Mouse (Mus musculus) adrenal gland, adult 8-10 months (tissue): ENCODE results near the gene Olfr1396. TPM values are rescaled to one million over a fixed set of nuclear protein-coding genes. Genes with fewer than 3 reads are reported as not detected.
"Not testable (repeated sequence)": the region's sequence is repeated elsewhere in the genome, so short reads cannot be mapped to it uniquely, and the experiment has no call there.

Source experiments
- DNase-seq: peaks from one replicate; pipeline ENCODE4 v3.0.0; 2022
- total RNA-seq, 4 experiments: library from RNA; stranded (reverse); gene quantifications; 2 replicates each; pipeline ENCODE4 v1.2.4; 2022

Olfr1396 gene
- total RNA-seq, 4 experiments from 2014 or later = 1.8 to 5.0 (median 3.1) TPM

DNA sequence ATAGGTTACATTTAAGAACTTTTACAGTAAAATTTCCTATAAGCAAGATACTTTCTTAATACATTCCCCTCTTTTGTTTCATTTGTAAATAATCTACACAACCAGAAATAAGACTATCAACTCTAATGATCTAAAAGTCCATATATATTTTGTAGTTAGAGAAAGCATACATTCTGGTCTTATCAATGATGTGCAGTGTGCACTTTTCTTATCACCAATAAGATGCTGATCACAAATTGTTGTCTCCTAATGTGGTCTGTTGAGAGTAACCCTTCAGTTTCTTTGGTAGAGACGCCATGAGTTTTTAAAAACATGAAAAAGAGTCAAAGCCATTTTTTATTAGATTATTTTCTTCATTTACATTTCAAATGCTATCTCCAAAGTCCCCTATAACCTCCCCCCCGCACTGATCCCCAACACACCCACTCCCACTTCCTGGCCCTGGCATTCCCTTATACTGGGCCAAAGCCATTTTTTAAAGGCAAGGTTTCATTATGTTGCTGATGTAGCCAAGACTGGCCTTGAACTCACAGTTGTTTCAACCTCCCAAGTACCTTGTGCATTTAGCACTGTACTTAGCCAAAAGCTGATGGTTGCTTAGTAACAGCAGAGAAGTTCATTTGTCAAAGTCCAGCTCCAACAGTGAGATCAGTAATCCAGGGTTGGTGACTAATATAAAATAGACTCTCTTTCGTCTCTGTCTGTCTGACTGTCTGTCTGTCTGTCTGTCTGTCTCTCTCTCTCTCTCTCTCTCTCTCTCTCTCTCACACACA, 24.8 kb downstream of the Olfr1396 start:
- no peak for DNase-seq

- no peak for DNase-seq
These were observed 25.6 kb downstream of the Olfr1396 start for GRCm38 (mm10) chr11:49088990-49089652.

GRCm38 (mm10) chr11:49087830-49088616, 26.7 kb downstream of the Olfr1396 start:
- no peak for DNase-seq

- DNase-seq = no peak
These were observed 27.8 kb downstream of the Olfr1396 start for GRCm38 (mm10) chr11:49086858-49087361.

DNA sequence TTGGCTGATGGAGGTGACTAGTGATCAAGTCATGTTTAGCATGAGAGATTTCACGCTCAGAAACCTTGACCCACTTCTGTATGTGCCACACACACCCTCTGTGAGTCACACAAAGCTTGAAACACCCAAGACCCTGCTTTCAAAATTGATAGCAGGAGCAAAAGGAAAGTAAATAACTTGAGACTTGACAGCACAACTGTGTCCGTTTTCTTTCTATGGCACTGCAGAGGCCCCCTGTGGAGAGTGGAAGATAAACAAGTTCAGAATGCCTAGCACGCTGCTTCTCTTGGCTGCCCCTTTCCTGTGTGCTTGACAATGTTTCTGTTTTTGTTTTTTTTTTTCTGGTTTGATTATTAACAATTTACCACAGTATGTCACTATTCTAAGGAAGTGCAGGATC, 29.8 kb downstream of the Olfr1396 start:
- DNase-seq = no peak

DNA sequence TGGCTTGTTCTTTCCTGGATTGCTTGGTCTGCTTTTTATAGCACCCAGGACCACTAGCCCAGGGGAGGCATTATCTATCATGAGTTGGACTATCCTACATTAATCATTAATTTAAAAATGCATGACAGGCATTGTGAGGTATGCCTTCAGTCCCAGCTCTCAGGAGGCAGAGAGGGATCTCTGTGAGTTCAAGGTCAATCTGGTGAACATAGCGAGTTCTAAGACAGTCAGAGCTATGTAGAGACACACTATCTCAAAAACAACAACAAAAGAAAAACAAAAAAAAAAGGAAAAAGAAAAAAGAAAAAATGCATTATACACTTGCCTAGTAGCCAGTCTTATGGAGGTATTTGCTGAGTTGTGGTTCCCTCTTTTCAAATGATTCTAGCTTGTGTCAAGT, 30.3 kb downstream of the Olfr1396 start:
- DNase-seq = no peak

DNA sequence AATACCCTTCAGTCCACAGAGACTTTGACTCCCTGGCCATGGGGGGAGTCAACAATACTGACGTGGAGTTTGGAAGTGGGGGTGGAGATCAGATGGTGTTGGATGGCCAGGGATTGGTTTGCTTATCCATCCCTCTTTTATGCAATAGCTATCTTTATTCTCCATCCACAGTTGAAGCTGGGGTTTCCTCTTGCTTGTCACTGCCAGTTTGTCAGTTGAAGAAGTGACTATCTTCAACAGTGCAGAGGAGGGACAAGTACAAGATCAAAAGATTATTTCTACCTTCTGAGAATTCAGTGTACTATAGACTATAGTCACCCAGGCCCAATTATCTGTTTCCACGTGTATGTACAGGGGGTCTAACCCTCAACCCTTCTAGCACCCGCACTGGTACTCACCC, 30.9 kb downstream of the Olfr1396 start:
- DNase-seq = no peak

GRCm38 (mm10) chr11:49083146-49083545, 31.5 kb downstream of the Olfr1396 start:
- no peak for DNase-seq

- no peak for DNase-seq
These were observed 32.8 kb downstream of the Olfr1396 start for GRCm38 (mm10) chr11:49081886-49082285.

- no peak for DNase-seq
These were observed 33.3 kb downstream of the Olfr1396 start for GRCm38 (mm10) chr11:49081356-49081755.

DNA sequence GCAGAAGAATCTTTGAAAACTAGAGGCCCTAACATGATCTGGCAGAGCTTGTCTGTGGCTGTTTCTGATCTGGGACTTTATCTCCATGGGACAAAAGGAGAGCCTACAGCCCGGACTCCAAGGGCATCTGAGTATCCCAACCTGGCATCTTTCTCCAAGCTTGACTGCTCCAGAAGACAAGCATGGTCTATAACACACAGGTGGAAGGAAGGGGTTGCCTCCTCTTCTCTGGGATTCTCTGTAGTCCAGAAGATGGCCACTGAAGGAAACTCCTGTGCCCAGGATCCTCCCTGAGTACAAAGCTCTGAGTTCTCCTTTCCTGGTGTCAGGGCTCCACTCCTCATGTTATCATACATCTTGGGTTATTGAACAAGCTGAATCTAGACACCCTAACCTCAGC, 34.0 kb downstream of the Olfr1396 start:
- DNase-seq = no peak

GRCm38 (mm10) chr11:49078719-49079118, 36.0 kb downstream of the Olfr1396 start:
- DNase-seq = no peak

GRCm38 (mm10) chr11:49077012-49077411, 37.7 kb downstream of the Olfr1396 start:
- DNase-seq = no peak

DNA sequence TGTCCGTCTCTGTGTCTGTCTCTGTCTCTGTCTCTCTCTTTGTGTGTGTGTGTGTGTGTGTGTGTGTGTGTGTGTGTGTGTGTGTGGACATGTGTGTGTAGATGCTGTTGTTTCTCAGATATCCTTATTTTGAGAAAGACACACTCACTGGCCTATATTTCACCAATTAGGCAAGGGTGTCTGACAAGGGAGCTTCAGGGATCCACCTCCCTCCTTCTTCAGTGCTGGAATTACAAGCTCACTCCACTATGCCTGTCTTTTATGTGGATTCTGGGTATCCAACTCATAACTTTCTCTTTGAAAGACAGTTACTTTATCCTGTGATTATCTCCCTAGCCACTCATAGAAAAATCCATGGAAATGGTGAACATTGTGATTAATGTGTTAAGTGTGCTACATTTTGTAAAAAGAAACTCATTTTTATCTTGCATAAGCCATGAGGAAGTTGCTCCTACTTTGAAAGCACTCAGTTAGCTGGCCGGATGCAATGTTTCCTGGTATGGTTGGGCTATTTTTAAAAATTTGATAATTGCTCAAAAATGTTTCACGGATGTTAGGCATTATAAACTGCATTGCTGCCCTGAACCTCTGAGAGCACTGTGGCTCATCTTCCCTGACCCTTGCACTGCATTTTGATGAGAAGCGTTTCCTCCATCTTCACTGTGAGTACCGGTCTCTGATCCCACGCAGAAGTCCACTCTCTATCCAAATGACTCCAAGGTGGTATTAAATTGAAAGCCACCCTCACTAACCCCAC, 38.5 kb downstream of the Olfr1396 start, which contains the start of gene Ifi47:
Ifi47 (plus strand) TSS at position 587 of the 757 bp plus-strand sequence.
- DNase-seq = not testable (repeated sequence)

DNA sequence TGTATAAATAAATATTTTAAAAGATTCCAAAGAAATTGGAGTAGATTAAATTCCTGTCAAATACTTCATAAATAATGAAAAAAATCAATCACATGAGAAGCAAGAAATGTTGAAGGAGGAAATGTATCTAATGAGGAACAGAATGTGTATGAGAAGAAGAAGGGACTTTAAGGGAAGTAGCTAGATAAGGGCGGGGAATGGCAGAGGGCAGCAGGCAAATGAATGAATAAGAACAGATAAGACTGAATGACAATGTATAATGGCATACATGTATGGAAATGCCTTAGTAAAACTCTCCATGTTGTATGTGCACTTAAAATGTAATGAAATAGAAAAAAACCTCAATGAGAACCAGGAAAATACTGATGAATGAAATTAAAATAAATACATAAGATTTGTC, 46.3 kb downstream of the Olfr1396 start:
- DNase-seq = no peak

DNA sequence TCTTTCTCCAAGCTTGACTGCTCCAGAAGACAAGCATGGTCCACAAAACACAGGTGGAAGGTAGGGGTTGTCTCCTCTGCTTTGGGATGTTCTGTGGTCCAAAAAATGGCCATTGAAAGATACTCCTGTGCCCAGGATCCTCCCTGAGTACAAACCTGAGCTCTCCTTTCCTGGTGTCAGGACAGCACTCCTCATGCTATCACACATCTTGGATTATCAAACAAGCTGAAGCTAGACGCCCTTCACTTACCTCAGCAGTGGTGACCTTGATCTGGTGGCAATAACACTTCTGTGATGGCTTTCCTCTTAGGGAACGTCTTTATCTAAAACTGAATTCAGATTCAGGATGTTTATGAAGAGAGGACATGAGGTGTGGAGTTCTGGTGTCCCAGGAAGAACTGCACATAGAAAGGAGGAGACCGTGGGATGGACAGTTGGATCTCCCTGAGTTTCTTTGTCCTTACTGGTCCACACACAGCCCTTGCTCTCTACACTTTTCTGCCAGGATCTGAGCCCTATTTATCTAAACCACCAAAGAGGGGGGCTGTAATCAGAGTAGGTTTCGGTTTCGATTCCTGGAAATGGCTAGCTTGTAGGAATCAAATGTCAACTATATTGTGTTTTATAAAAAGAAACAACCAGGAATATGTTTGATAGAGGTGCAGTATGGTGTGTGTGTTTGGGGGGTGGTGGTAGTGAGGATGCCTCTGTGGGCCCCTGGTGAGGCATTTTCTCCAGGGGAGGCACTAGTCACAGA, 50.8 kb downstream of the Olfr1396 start, which contains the start of gene Tgtp2:
Tgtp2 (minus strand) TSS at position 494 of the 757 bp plus-strand sequence.
- not testable (repeated sequence) for DNase-seq

DNA sequence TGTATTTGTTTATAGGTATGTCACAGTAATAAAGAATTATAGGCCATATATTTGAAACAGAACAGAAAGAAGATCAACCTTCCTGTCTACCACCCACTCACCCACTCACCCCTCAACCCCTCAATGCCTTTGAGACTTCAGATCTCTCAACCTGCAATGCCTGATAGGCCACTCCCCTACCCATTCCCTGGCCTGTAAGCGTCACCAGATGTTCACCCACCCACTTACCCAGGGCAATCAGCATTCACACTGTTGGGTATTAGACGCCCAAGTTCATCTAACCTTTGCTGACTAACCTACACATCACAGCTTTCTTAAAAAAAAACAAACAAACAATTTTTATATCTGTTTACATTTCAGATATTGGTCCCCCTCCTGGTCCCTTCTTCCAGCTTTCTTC, 52.8 kb downstream of the Olfr1396 start:
- DNase-seq = not testable (repeated sequence)

GRCm38 (mm10) chr11:49060061-49060460, 54.6 kb downstream of the Olfr1396 start:
- not testable (repeated sequence) for DNase-seq
